Mouse (Mus musculus) gastrocnemius, adult 8-10 months (tissue): ENCODE measurements around the gene Nufip1. TPM values are rescaled to one million over a fixed set of nuclear protein-coding genes. Genes with fewer than 3 reads are reported as not detected.

Experiments used
- DNase-seq, 2 experiments: peaks; one replicate each; pipeline ENCODE4 v3.0.0; 2022; ENCODE audit warnings: low spot score in 2 of 2
- total RNA-seq, 4 experiments: library from RNA; stranded (reverse); gene quantifications; 2 replicates each; pipeline ENCODE4 v1.2.4; 2022

Gene Nufip1
- total RNA-seq, 4 experiments from 2014 or later = 3.3 to 4.2 (median 3.7) TPM

DNA sequence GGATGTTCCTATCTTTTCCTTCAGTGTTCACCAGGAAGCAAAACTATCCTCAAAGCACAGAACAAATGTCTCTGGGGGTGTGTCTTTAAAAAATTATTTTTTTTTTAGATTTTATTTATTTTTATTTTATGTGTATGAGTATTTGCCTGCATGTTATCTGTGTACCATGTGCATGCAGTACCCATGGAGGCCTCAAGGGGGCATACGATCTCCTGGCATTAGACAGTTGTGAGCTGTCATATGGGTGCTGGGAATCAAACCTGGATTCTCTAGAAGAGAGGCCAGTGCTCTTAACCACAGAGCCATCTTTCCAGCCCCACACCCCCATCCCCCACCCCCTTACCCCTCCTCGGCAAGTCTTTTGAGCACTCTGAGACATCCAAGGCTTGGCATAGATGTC lies 67.8 kb downstream of the Nufip1 start:
- no peak for DNase-seq

DNA sequence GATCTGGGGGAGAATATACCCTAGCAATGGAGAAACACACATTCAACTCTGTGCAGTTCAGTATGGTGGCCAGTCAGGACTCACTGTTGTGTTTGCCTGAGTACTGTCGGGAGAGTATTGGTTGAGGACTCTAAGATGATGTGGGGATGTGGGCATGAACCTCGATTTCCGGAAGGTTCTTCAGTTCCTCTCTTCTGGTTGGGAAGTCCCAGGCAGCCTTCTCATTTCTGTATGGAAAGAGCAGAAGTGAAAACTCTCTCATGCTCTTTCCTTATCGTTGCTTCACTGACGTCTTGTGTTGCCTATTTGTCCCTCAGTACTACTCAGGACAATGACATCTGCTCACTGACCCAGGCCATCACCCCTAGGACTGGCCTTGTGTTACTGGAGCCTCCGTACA lies 68.7 kb downstream of the Nufip1 start:
- no peak for DNase-seq

DNA sequence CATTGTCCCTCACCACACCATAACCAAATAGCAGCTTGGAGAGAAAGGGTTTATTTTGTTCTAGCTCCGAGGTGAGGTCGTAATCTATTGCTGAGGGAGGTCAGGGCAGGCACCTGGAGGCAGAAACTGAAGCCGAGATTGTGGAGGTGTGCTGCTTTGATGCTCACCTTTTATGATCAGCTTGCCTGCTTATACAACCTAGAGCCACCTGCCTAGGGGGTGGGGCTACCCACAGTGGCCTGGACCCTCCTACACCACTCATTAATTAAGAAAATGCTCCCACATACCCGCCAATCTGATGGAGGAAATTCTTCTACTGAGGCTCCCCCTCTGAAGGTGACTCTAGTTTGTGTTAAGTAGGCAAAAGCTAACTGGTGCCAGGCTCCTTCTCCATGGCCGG lies 74.7 kb downstream of the Nufip1 start:
- no peak for DNase-seq

DNA sequence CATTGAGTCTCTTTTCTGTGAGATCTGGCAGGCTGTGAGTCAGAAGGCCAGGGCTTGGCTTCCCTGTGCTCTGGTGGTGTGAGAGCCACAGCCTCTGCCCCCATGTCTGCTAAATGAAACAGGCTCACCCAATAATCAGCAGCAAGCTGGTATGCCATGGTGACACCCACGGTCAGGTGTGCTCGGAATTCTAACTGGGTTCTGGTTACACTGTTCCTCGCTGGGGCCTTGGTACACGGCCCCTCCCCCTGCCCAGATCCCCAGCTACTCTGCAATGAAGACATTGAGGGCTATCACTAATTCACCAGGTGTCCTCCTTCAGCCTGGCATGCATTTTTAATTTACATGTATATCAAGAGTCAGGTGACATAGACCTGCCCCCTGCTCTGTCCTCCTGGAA lies 75.6 kb downstream of the Nufip1 start:
- DNase-seq = no peak

Other genes starting within 250 kb of the Nufip1 start
- gene Kctd4, start 155.9 kb upstream of the Nufip1 start, total RNA-seq = not detected
- 10 to 100 TPM; 11.2 to 13.4 (median 12.3) TPM for gene Gtf2f2, start 100.0 kb upstream of the Nufip1 start, total RNA-seq
- gene Gpalpp1, start 131 bp upstream of the Nufip1 start, total RNA-seq = 1 to 10 TPM; 5.6 to 6.9 (median 6.3) TPM